Comparison of ENCODE assay signal across 14 mouse cellular contexts in genomic region chr2:136803142-136803541, GRCm38 (mm10).
A peak's percentile ranks its signal among the peaks of the same experiment; 100 is the strongest.
DNase-seq lines count a peak whose midpoint lies in the region; TF ChIP-seq lines count a peak whose summit lies in the region.
"Had no signal": no experiment of that assay in that cellular context is flagged by ENCODE, and none has a peak within 500 bp of the region (broad histone marks: within the 10 kb centered on the region; RNA-seq: fewer than 3 reads in every experiment).

No protein-coding gene starts in this region.

- no peaks in the 10 kb centered on the region for H3K27me3 ChIP-seq in heart, adult 2 months (ENCODE audit: control insufficient read depth, insufficient read depth, low read length)
- H3K27me3 ChIP-seq: midbrain, embryonic 13.5 days; neural tube, embryonic 12.5 days had no signal

- no peak for TF ChIP-seq CTCF in brain, embryonic 14.5 days (IDR thresholded peaks at IDR 0.05; ENCODE audit: borderline replicate concordance, extremely low read depth, insufficient read depth, insufficient read length)
- no peak for TF ChIP-seq CTCF in heart, adult 2 months (IDR thresholded peaks at IDR 0.05)

- H3K27ac ChIP-seq in heart, adult 2 months = no peak overlapping the region
- H3K27ac ChIP-seq: kidney, postnatal 0 days; liver, embryonic 14.5 days; midbrain, embryonic 13.5 days; neural tube, embryonic 12.5 days had no signal

- no peaks in the 10 kb centered on the region for H3K36me3 ChIP-seq in heart, adult 2 months (ENCODE audit: control insufficient read depth, insufficient read depth, low read length)
- H3K36me3 ChIP-seq: midbrain, embryonic 13.5 days; neural tube, embryonic 12.5 days had no signal

- WGBS in heart, adult 2 months = 76% methylated on average over 7 of the region's 7 CpGs

- peak; percentile 37 for DNase-seq in brain, embryonic 14.5 days (ENCODE audit: low read depth)
- peak; percentile 56 for DNase-seq in cerebellum, adult 8-10 months
- peak; percentile 62 to 85 for DNase-seq in frontal cortex, postnatal 36 days (ENCODE audit: low spot score in 2 of 2)
- DNase-seq in left cerebral cortex, postnatal 25 days (ENCODE audit: low spot score in 2 of 2) = peak; percentile 60 to 93
- DNase-seq in adrenal gland, postnatal 25 days = no peak
- no peak for DNase-seq in adrenal gland, adult (ENCODE audit: inconsistent age in 2 of 2, low spot score in 1 of 2)
- no peak for DNase-seq in spleen, postnatal 4 days (ENCODE audit: low spot score in 2 of 2)
- no peak for DNase-seq in heart, adult 2 months
- DNase-seq: lung, postnatal 36 days; thymus, postnatal 25 days had no signal

- H3K4me3 ChIP-seq in heart, adult 2 months = no peak overlapping the region
- H3K4me3 ChIP-seq: midbrain, embryonic 13.5 days; neural tube, embryonic 12.5 days had no signal

- no peak overlapping the region for H3K9ac ChIP-seq in heart, adult 2 months (ENCODE audit: low read depth, low read length)
- H3K9ac ChIP-seq: liver, embryonic 14.5 days; midbrain, embryonic 13.5 days; neural tube, embryonic 12.5 days had no signal

- no peak for TF ChIP-seq EP300 in heart, adult 2 months (IDR thresholded peaks at IDR 0.05; ENCODE audit: insufficient read depth, low read depth, low read length)

- intact Hi-C loops in left cerebral cortex, postnatal 25 days (cut with DNase I) = loop anchor here (1.0 to 2.0 kb wide), 3 partner anchors 14 to 90 kb away; partner anchors contain the start of gene Snap25
- intact Hi-C loops in heart, adult 2 months (cut with DNase I) = no loop called here

- no peaks in the 10 kb centered on the region for H3K4me1 ChIP-seq in heart, adult 2 months (ENCODE audit: control insufficient read depth, insufficient read depth, low read length)
- H3K4me1 ChIP-seq: midbrain, embryonic 13.5 days; neural tube, embryonic 12.5 days had no signal

- TF ChIP-seq POLR2A in brain, embryonic 14.5 days (IDR thresholded peaks at IDR 0.05; ENCODE audit: borderline replicate concordance, extremely low read depth, insufficient read depth, insufficient read length, poor library complexity, severe bottlenecking) = no peak
- TF ChIP-seq POLR2A in heart, adult 2 months (IDR thresholded peaks at IDR 0.05; ENCODE audit: insufficient read depth, low read depth, low read length) = no peak

- H3K79me2 ChIP-seq in heart, adult 2 months (replicated peaks; ENCODE audit: control insufficient read depth, insufficient read depth, low read length) = no peaks in the 10 kb centered on the region

Comparison
In these comparisons a context has a peak if more than half of its experiments do, and no peak if none do; other contexts are left out.
1. DNase-seq: peak in brain, embryonic 14.5 days (single experiment), cerebellum, adult 8-10 months (single experiment), frontal cortex, postnatal 36 days (2 of 2) and left cerebral cortex, postnatal 25 days (2 of 2); none in adrenal gland, postnatal 25 days (single experiment), adrenal gland, adult (0 of 2), spleen, postnatal 4 days (0 of 2) and heart, adult 2 months (0 of 2).